Mouse (Mus musculus) stomach, postnatal 0 days (tissue): ENCODE results near the gene Spag7. TPM values are rescaled to one million over a fixed set of nuclear protein-coding genes. Genes with fewer than 3 reads are reported as not detected.

Experiments used
- ATAC-seq: fragments of 200-750 bp; cut with Nextera tagmentation; 2 replicates; pipeline ENCODE4 v1.8.0; 2017; ENCODE audit not compliant: low FRiP score, low TSS enrichment
- DNase-seq: peaks from one replicate; pipeline ENCODE4 v3.0.0-alpha.2; 2016; ENCODE audit warnings: low spot score
- H3K27ac ChIP-seq: fragments of 300-500 bp; sonication (generic); replicated peaks from 2 replicates; pipeline ENCODE4 v1.5.1; 2014; ENCODE audit warnings: mild to moderate bottlenecking, control low read depth
- H3K27me3 ChIP-seq: fragments of 300-500 bp; sonication (generic); 2 replicates; pipeline ENCODE4 v1.6.1; 2014; ENCODE audit warnings: low read length; ENCODE audit not compliant: control insufficient read depth, insufficient read depth
- H3K36me3 ChIP-seq: fragments of 300-500 bp; sonication (generic); 2 replicates; pipeline ENCODE4 v1.6.1; 2014; ENCODE audit warnings: low read length, mixed read lengths; ENCODE audit not compliant: control insufficient read depth, insufficient read depth
- H3K4me1 ChIP-seq: fragments of 300-500 bp; sonication (generic); replicated peaks from 2 replicates; pipeline ENCODE4 v1.6.1; 2014; ENCODE audit warnings: antibody characterized with exemption; ENCODE audit not compliant: control insufficient read depth, insufficient read depth
- H3K4me2 ChIP-seq: fragments of 300-500 bp; sonication (generic); replicated peaks from 2 replicates; pipeline ENCODE4 v1.6.1; 2014; ENCODE audit warnings: low read depth, mild to moderate bottlenecking, control low read depth, moderate library complexity
- H3K4me3 ChIP-seq: fragments of 300-500 bp; sonication (generic); 2 replicates; pipeline ENCODE4 v1.5.1; 2014; ENCODE audit warnings: low read depth, low read length, control low read depth
- H3K9ac ChIP-seq: fragments of 300-500 bp; sonication (generic); 2 replicates; pipeline ENCODE4 v1.6.1; 2014; ENCODE audit warnings: mild to moderate bottlenecking, low read length, control low read depth, mixed read lengths
- H3K9me3 ChIP-seq: fragments of 300-500 bp; sonication (generic); 2 replicates; pipeline ENCODE4 v1.6.1; 2016; ENCODE audit warnings: low read length; ENCODE audit not compliant: control insufficient read depth
- CTCF ChIP-seq: IDR thresholded peaks from 2 replicates; pipeline ENCODE4 v1.5.1; 2016; ENCODE audit warnings: antibody characterized with exemption, low read depth, mild to moderate bottlenecking, moderate library complexity
- EP300 ChIP-seq: optimal IDR thresholded peaks from 2 replicates; pipeline ENCODE3; 2016; ENCODE audit warnings: antibody characterized with exemption
- WGBS: fragments of 180-500 bp; shearing (Covaris S2); extraction: QIAGEN DNeasy Blood & Tissue Kit; methylation state at CpG from one replicate; pipeline ENCODE4 v1.1.7; 2014; 5-methylcytosine and 5-hydroxymethylcytosine counted together
- polyA plus RNA-seq: library from polyadenylated mRNA; unstranded; fragments of >200 nt; fragmentation: Nextera tagmentation; extraction: Ambion mirVana; gene quantifications from 2 replicates; pipeline ENCODE4 v1.2.1, GENCODE M21; 2015

Spag7 gene
- polyA plus RNA-seq, result 77.7 and 79.4 TPM in 2 replicates

DNA sequence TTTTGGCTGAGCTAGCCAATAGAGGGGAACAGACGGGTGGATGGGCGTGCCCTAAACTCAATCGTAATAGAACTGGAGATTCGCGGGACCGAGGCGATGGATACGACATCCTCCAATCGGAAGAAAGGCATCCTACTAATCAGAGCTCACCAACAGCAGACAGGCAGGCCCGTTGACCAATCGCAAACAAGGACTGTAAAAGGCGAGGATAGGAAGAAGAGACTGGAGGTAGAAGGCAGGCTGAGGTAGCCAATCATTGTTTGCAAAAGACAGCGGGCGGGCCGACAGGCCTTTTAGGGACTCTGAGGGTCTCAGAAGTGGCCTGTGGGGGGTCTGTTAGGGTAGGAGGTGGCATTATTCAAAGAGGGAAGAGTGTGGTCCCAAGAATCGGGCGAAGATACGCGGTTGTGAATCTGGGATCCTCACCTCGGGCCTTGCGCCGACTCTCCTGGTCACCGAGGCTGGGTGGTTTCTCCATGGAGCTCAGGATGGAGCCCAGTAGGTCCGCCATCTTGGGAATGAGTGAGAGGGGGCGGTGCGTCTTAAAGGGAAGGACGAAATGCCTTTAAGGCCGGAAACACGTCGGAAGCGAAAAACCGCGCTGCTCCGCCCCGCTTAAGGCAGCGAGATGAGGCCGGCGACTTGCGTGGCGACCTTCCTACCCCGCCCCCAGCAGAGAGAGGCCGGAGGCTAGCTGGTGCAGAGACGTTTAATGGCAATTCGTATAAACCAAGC lies at the start of gene Spag7:
Gene Spag7, minus strand, starts transcription at position 646 of the 735 bp plus-strand sequence.
- ATAC-seq, result peak; percentile 96

DNA sequence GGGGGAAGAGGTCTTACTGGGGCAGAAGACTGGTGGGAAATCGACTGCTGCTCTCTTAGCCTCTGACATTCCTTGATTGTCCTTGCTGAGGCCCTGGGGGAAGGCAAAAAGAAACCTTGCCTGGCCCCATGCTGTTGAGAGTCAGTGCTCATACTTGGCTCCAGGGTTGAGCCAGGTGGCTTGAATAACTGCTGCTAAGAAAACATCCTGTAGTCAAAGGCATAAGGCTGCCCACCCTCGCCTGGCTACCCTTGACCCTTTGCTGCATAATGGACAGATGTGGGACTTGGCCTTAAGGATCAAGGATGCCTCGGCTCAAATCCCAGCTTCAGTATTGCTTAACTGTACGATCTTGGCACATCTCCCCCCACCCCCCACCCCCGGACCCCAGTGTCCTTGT lies 49.3 kb upstream of the Spag7 start:
- 79% methylated on average over 5 of the region's 5 CpGs for WGBS
- no peaks in the 10 kb centered on the region for H3K4me1 ChIP-seq
- TF ChIP-seq EP300, result no peak
- TF ChIP-seq CTCF, result no peak
- H3K27ac ChIP-seq, result no peak overlapping the region
- H3K9me3 ChIP-seq, result no peaks in the 10 kb centered on the region
- no peak for DNase-seq
- no peak overlapping the region for H3K4me3 ChIP-seq
- peaks cover 38% of the 10 kb centered on the region for H3K36me3 ChIP-seq
- no peak for ATAC-seq
- H3K4me2 ChIP-seq, result no peak overlapping the region
- H3K27me3 ChIP-seq, result no peaks in the 10 kb centered on the region
- H3K9ac ChIP-seq, result no peak overlapping the region

More for the DNA sequence above, at the start of gene Spag7:
- Histone ChIP-seq H3K27ac (peak within 1 kb of the TSS; percentile 96), H3K9me3 (no peaks in the 10 kb centered on the region), H3K36me3 (peaks cover 9% of the 10 kb centered on the region), H3K27me3 (no peaks in the 10 kb centered on the region), H3K9ac (peak within 1 kb of the TSS; percentile 67), H3K4me3 (peak within 1 kb of the TSS; percentile 65), H3K4me1 (0 out of 2 replicates have a peak, but pooled peaks cover 4% of the 10 kb centered on the region), H3K4me2 (peak within 1 kb of the TSS; percentile 78)
- under 1% methylated on average over 43 of the region's 44 CpGs for WGBS
- no peak; the same call in 1 of the 2 replicates for TF ChIP-seq CTCF
- TF ChIP-seq EP300, result peak; percentile 77
- peak; percentile 97 for DNase-seq

DNA sequence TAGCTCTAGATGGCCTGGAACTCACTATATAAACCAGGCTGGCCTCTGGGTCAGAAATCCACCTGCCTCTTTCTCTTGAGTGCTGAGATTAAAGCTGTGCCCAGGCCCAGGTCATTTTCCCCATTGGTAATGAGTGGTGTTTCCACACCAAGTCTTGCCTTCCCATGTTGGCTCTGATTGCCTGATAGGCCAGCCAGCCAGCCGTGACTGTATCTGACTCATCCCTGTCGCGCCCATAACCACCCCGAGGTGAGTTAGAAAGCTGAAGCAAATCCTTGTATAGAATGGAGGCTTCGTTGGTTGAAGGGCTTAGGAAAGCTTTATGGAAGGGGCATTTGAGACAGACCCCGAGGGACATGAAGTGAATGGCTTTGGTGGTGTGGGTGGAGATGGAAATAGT lies 46.6 kb upstream of the Spag7 start:
- no peak for TF ChIP-seq CTCF

DNA sequence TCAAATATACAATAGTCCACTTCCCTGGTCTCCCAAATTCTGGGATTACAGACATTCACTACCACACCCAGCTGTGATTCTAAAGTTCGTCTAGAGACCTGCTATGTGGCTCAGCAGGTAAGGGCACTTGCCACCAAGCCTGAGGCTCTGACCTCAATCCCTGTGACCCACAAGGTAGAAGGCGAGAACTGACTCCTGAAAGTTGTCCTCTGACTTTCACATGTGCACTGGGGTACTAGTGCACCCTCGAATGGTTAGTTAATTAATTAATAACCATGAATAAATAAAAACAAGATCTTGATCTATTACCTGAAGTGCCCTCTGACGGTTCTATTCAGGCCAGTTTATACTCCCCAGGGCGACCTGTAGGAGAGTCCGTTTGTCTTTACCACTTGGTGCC lies 44.0 kb upstream of the Spag7 start:
- 66% methylated on average over 6 of the region's 6 CpGs for WGBS
- no peak overlapping the region for H3K4me3 ChIP-seq
- no peak overlapping the region for H3K9ac ChIP-seq
- TF ChIP-seq EP300 (no peak), CTCF (no peak)
- H3K9me3 ChIP-seq, result no peaks in the 10 kb centered on the region
- H3K4me1 ChIP-seq, result no peaks in the 10 kb centered on the region
- peaks cover 35% of the 10 kb centered on the region for H3K36me3 ChIP-seq
- DNase-seq, result no peak
- ATAC-seq, result no peak; the same call in 1 of the 2 replicates
- H3K27me3 ChIP-seq, result no peaks in the 10 kb centered on the region
- no peak overlapping the region for H3K27ac ChIP-seq
- H3K4me2 ChIP-seq, result no peak overlapping the region

More for the DNA sequence above, 46.6 kb upstream of the Spag7 start:
- 68% methylated on average over 6 of the region's 6 CpGs for WGBS
- no peaks in the 10 kb centered on the region for H3K27me3 ChIP-seq
- ATAC-seq (peak; percentile 63), DNase-seq (peak; percentile 43)
- no peak overlapping the region for H3K4me3 ChIP-seq
- no peaks in the 10 kb centered on the region for H3K9me3 ChIP-seq
- H3K9ac ChIP-seq, result no peak overlapping the region
- H3K4me1 ChIP-seq, result no peaks in the 10 kb centered on the region
- no peak overlapping the region for H3K4me2 ChIP-seq
- no peak overlapping the region for H3K27ac ChIP-seq
- peaks cover 41% of the 10 kb centered on the region for H3K36me3 ChIP-seq

DNA sequence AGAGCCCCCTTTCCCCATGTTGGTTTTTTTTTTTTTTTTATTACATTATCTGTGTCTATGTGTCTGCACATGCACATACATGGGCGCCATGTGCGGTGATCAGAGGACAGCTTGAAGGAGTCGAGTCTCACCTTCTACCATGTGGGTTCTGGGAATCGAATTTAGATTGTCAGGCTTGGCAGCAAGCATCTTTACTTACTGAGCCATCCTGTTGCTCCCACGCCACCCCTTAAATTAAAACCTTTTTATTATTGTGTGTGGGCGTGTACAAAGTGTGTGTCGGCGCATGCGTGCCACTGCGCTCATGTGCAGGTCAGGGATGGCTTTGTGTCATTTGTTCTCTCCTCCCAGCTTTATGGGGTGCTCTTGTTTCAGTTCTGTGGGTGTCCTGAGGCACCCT lies 41.8 kb upstream of the Spag7 start:
- 90% methylated on average over 10 of the region's 10 CpGs for WGBS
- TF ChIP-seq CTCF (no peak), EP300 (no peak)
- DNase-seq, result no peak
- Histone ChIP-seq H3K4me2 (no peak overlapping the region), H3K4me3 (no peak overlapping the region), H3K9me3 (no peaks in the 10 kb centered on the region), H3K27me3 (no peaks in the 10 kb centered on the region), H3K27ac (no peak overlapping the region), H3K9ac (no peak overlapping the region), H3K36me3 (peaks cover 38% of the 10 kb centered on the region), H3K4me1 (no peaks in the 10 kb centered on the region)
- no peak for ATAC-seq

DNA sequence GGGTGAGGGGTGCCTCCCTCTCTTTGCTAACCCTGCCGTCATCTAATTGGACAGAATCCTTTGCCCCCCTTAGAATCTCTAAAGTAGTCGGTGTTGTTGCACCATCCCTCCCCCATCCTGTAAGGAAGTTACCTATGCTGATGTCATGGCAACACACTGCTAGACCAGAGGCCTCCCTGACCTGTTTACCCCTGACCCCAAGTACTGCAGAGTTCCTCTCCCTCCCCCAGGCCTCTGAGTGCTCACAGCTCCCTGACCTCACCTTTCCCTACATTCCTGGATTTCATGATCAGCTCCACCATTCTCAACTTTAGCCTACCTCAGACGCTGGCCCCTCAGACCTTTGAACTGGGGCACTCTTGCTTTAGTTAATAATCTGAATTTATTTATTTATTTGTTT lies 36.9 kb upstream of the Spag7 start:
- Histone ChIP-seq H3K36me3 (peaks cover 49% of the 10 kb centered on the region), H3K4me2 (no peak overlapping the region), H3K27ac (no peak overlapping the region), H3K27me3 (no peaks in the 10 kb centered on the region), H3K4me3 (no peak overlapping the region), H3K4me1 (peaks cover 5% of the 10 kb centered on the region), H3K9me3 (no peaks in the 10 kb centered on the region), H3K9ac (no peak overlapping the region)
- no peak for DNase-seq
- 57% methylated on average over 3 of the region's 3 CpGs for WGBS
- TF ChIP-seq EP300, result no peak
- no peak for TF ChIP-seq CTCF
- no peak for ATAC-seq
